Mouse (Mus musculus) kidney, adult 2 months (tissue): ENCODE data around the gene Tanc2. TPM values are rescaled to one million over a fixed set of nuclear protein-coding genes. Genes with fewer than 3 reads are reported as not detected.
A peak's percentile ranks its signal among the peaks of the same experiment; 100 is the strongest.

ENCODE experiments used
- DNase-seq: peaks from one replicate; pipeline ENCODE4 v3.0.0; 2021
- H3K27ac ChIP-seq: fragments of 200-500 bp; 2 replicates; pipeline ENCODE4 v1.5.1; 2012; ENCODE audit warnings: low read depth, low read length, control low read depth, inconsistent platforms; ENCODE audit not compliant: insufficient read depth
- H3K27me3 ChIP-seq: fragments of 200-500 bp; replicated peaks from 2 replicates; pipeline ENCODE4 v1.6.1; 2012; ENCODE audit warnings: mild to moderate bottlenecking, moderate library complexity, low read length, inconsistent platforms; ENCODE audit not compliant: control insufficient read depth, insufficient read depth
- H3K36me3 ChIP-seq: fragments of 200-500 bp; 2 replicates; pipeline ENCODE4 v1.6.1; 2012; ENCODE audit warnings: mild to moderate bottlenecking, moderate library complexity, low read length, inconsistent platforms; ENCODE audit not compliant: control insufficient read depth, insufficient read depth
- H3K4me1 ChIP-seq: fragments of 200-500 bp; 2 replicates; pipeline ENCODE4 v1.6.1; 2011; ENCODE audit warnings: low read length; ENCODE audit not compliant: control insufficient read depth, insufficient read depth
- H3K4me3 ChIP-seq: fragments of 200-500 bp; 2 replicates; pipeline ENCODE4 v1.5.1; 2011; ENCODE audit warnings: mild to moderate bottlenecking, low read depth, low read length, control low read depth; ENCODE audit not compliant: insufficient read depth
- CTCF ChIP-seq: fragments of 200-500 bp; conservative IDR thresholded peaks from 2 replicates; pipeline ENCODE4 v1.5.1; 2011; ENCODE audit warnings: low read depth, mild to moderate bottlenecking, control low read depth, low read length, moderate library complexity, mixed read lengths; ENCODE audit not compliant: insufficient read depth, insufficient read length
- POLR2A ChIP-seq: fragments of 200-500 bp; IDR thresholded peaks from one replicate; pipeline ENCODE4 v1.6.1; 2011; ENCODE audit warnings: low read depth, low read length, control low read depth
- WGBS: fragments of 180-500 bp; shearing (Covaris S2); methylation state at CpG from one replicate; pipeline ENCODE4 v1.1.7; 2018; 5-methylcytosine and 5-hydroxymethylcytosine counted together
- polyA plus RNA-seq: library from polyadenylated mRNA; depleted of rRNA; stranded (reverse); fragments of >200 nt; gene quantifications from 2 replicates; pipeline ENCODE4 v1.2.3, GENCODE M21; 2012

Tanc2 gene
- polyA plus RNA-seq, 1 experiment, result 19.0 TPM

DNA sequence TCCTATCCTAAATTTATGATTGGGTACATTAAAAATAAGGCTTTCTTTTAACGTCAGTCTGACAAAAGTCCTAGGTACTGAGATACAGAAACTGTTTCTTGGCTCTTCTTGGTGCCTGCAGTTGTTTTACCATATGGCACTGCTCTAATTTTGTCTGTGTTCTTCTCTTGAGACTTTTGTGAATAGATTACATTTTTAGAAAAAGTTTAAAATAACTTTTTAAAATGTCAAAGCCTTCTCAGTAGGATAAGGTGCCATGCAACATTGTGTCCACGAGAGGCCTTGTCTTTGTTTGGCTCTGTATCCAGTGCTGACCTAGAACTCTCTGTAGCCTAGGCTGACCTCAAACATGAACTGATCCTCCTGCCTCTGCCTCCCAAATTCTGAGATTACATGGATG is 238.4 kb downstream of the Tanc2 start:
- TF ChIP-seq CTCF (no peak), POLR2A (no peak)
- H3K4me1 ChIP-seq, result no peaks in the 10 kb centered on the region

DNA sequence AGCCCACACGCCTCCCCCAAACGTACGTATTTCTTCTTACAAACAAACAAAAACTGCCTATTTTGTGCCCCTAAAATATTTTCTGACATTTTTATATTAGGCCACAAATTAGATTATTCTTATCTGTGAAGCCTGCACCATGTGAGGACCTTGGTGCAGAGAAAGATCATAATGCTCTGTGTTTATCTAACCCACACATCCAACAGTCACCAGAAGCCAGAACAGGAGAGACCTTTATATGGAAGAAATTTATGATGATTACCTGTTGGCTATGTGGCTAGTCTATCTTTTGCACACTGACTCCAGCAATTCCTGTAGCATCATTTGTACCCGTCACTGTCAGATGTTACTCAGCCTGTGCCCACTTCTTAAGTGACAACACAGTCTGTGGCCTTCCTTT is 245.4 kb downstream of the Tanc2 start:
- WGBS, result 92% methylated on average over 4 of the region's 4 CpGs
- no peak overlapping the region for H3K27ac ChIP-seq
- DNase-seq, result no peak
- no peaks in the 10 kb centered on the region; the same call in 1 of the 2 replicates for H3K36me3 ChIP-seq
- H3K4me1 ChIP-seq, result no peaks in the 10 kb centered on the region
- no peaks in the 10 kb centered on the region for H3K27me3 ChIP-seq
- TF ChIP-seq POLR2A, result no peak
- TF ChIP-seq CTCF, result no peak
- H3K4me3 ChIP-seq, result no peak overlapping the region

More for the DNA sequence above, 238.4 kb downstream of the Tanc2 start:
- no peak overlapping the region for H3K27ac ChIP-seq
- 82% methylated on average over 2 of the region's 2 CpGs for WGBS
- DNase-seq, result no peak
- no peak overlapping the region for H3K4me3 ChIP-seq
- H3K27me3 ChIP-seq, result no peaks in the 10 kb centered on the region
- H3K36me3 ChIP-seq, result no peaks in the 10 kb centered on the region

DNA sequence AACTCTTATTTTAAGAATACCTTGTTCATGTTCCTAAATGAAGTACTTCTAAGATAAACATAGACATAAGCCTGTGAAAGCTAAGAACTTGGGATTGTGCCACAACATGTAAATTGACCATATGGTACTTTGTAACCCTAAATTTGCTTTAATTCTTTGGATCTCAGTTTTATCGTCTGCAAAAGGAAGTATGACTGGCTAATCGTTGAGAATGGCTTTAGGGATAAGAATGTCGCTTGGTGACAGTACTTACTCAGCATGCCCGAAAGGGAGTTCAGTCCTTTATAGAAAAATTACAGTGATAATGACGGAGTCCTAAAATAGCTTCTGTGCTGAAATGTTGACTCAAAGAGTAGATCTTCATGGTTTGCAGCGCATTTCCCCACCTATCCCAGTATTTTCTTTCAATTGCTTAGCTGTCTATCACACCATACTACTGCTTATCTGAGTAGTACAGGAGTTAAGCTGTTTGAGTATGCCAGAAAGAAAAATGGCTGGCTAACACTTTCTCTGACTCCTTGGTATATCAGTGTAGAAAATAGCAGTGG is 246.6 kb downstream of the Tanc2 start:
- no peak for DNase-seq
- WGBS, result 93% methylated on average over 6 of the region's 6 CpGs
- no peak overlapping the region for H3K4me3 ChIP-seq
- no peak overlapping the region for H3K27ac ChIP-seq
- no peaks in the 10 kb centered on the region; the same call in 1 of the 2 replicates for H3K36me3 ChIP-seq
- TF ChIP-seq POLR2A (no peak), CTCF (no peak)
- no peaks in the 10 kb centered on the region for H3K4me1 ChIP-seq
- no peaks in the 10 kb centered on the region for H3K27me3 ChIP-seq

DNA sequence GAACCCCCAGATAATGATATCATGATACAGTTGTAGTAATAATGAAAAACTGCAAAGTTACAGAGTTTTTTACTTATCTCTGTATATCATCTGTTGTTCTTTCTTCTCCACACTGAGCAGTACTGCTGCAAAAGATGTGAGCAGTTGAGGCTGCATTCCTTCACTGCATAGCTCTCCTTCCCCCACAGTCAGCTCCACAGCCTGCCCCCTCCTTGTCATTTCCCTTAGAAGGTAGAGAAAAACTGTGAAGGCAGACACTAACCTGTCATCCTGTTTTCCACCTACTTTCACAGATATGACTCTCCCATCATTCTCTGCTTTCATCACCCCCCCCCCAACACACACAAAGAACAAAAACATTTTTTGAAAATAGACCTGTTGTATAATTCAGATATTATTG is 248.2 kb downstream of the Tanc2 start:
- TF ChIP-seq POLR2A, result no peak
- no peak for TF ChIP-seq CTCF
- no peak overlapping the region for H3K4me3 ChIP-seq
- no peaks in the 10 kb centered on the region for H3K4me1 ChIP-seq
- no peaks in the 10 kb centered on the region for H3K27me3 ChIP-seq
- H3K36me3 ChIP-seq, result no peaks in the 10 kb centered on the region; the same call in 1 of the 2 replicates
- no peak overlapping the region for H3K27ac ChIP-seq
- DNase-seq, result no peak

DNA sequence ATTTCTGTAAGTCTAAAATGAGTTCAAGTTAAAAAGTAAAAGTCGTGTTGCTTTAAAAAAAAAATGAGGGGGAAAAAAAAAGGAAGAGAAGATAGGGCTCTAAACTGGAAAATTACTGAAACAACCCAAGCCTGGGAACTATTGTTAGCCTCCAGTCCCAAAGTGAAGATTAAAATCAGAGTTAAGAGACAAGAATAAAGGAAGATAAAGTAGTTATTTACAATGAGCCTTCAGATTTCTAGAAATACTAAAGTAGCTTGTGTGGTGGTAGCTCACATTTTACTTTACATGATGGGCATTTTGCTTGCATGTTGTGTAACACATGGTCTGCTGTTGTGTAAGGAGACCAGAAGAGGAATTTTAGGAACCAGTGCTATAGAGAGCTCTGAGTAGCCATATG is 256.1 kb downstream of the Tanc2 start:
- TF ChIP-seq POLR2A, result no peak
- TF ChIP-seq CTCF, result no peak
- 81% methylated on average over 1 of the region's 1 CpGs for WGBS
- H3K27me3 ChIP-seq, result no peaks in the 10 kb centered on the region

DNA sequence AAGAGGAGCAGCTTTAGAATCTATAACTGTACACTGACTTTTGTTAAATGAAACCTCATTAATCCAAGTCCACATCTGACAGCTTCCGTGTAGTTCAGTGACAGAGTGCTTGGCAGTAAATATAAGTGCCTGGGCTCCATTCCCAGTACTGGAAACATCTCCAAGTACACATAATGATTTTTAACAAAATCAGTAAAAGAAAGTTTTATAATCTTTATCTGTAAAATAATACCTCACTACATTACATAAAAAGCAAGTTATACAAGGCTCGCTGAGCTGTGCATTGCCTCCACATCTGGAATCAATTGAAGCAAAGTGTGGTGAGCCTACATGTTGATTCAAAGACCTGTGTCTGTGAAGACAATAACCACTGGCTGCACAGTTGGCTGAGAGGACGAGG is 265.7 kb downstream of the Tanc2 start:
- DNase-seq, result no peak
- no peak overlapping the region for H3K27ac ChIP-seq
- no peaks in the 10 kb centered on the region for H3K27me3 ChIP-seq
- peaks cover 3% of the 10 kb centered on the region for H3K36me3 ChIP-seq
- TF ChIP-seq CTCF, result no peak
- TF ChIP-seq POLR2A, result no peak
- no peak overlapping the region for H3K4me3 ChIP-seq
- WGBS, result 63% methylated on average over 3 of the region's 3 CpGs
- no peaks in the 10 kb centered on the region for H3K4me1 ChIP-seq

More for the DNA sequence above, 256.1 kb downstream of the Tanc2 start:
- no peak overlapping the region for H3K4me3 ChIP-seq
- H3K4me1 ChIP-seq, result no peaks in the 10 kb centered on the region
- no peak for DNase-seq
- peaks cover 2% of the 10 kb centered on the region for H3K36me3 ChIP-seq
- no peak overlapping the region for H3K27ac ChIP-seq

DNA sequence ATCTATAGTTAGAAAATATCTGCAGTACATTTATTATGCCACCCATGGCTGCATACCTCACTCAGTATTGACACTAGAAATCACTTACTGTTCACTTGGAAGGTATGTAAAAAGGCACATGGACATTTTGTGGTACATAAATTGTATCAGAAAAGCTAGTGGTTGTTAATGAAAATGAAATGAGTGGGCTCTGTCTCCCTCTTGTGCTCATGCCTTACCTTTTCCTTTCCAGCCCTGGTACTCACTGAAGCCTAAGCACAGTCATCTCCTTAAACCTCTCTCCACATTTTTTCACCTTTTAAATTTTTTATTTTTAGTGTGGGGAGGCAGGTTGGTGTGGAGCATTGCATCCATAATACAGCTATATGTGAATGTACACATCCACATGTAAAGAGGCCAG is 268.3 kb downstream of the Tanc2 start:
- TF ChIP-seq POLR2A, result no peak
- 0 out of 2 replicates have a peak, but pooled peaks have one; percentile 17 for TF ChIP-seq CTCF
- Histone ChIP-seq H3K36me3 (peaks cover 3% of the 10 kb centered on the region), H3K4me1 (no peaks in the 10 kb centered on the region), H3K4me3 (no peak overlapping the region), H3K27me3 (no peaks in the 10 kb centered on the region), H3K27ac (no peak overlapping the region)
- no peak for DNase-seq
